Mouse (Mus musculus) neural tube, embryonic 14.5 days (tissue): ENCODE results near the gene Mrps35. TPM values are rescaled to one million over a fixed set of nuclear protein-coding genes. Genes with fewer than 3 reads are reported as not detected.

Experiments
- ATAC-seq: fragments of 200-750 bp; cut with Nextera tagmentation; 2 replicates; pipeline ENCODE4 v1.8.0; 2017; ENCODE audit warnings: low read depth, mild to moderate bottlenecking, moderate TSS enrichment, moderate library complexity
- H3K27ac ChIP-seq: fragments of 300-500 bp; sonication (generic); 2 replicates; pipeline ENCODE4 v1.5.1; 2014; ENCODE audit warnings: low read depth, mild to moderate bottlenecking, control low read depth, low read length, moderate library complexity, mixed read lengths
- H3K27me3 ChIP-seq: fragments of 300-500 bp; sonication (generic); 2 replicates; pipeline ENCODE4 v1.6.1; 2014; ENCODE audit warnings: low read length; ENCODE audit not compliant: control insufficient read depth, insufficient read depth
- H3K36me3 ChIP-seq: fragments of 300-500 bp; sonication (generic); 2 replicates; pipeline ENCODE4 v1.6.1; 2014; ENCODE audit warnings: low read length, mixed read lengths; ENCODE audit not compliant: control insufficient read depth, insufficient read depth
- H3K4me1 ChIP-seq: fragments of 300-500 bp; sonication (generic); 2 replicates; pipeline ENCODE4 v1.6.1; 2014; ENCODE audit warnings: low read length; ENCODE audit not compliant: control insufficient read depth, insufficient read depth
- H3K4me2 ChIP-seq: fragments of 300-500 bp; sonication (generic); 2 replicates; pipeline ENCODE4 v1.6.1; 2014; ENCODE audit warnings: mild to moderate bottlenecking, low read depth, low read length, control low read depth
- H3K4me3 ChIP-seq: fragments of 300-500 bp; sonication (generic); 2 replicates; pipeline ENCODE4 v1.5.1; 2014; ENCODE audit warnings: low read depth, low read length, control low read depth, mixed read lengths
- H3K9ac ChIP-seq: fragments of 300-500 bp; sonication (generic); replicated peaks from 2 replicates; pipeline ENCODE4 v1.6.1; 2014; ENCODE audit warnings: low read depth, mild to moderate bottlenecking, control low read depth, low read length, mixed read lengths
- H3K9me3 ChIP-seq: fragments of 300-500 bp; sonication (generic); 2 replicates; pipeline ENCODE4 v1.6.1; 2016; ENCODE audit warnings: low read length; ENCODE audit not compliant: control insufficient read depth
- WGBS: fragments of 180-500 bp; shearing (Covaris S2); extraction: QIAGEN DNeasy Blood & Tissue Kit; methylation state at CpG from one replicate; pipeline ENCODE4 v1.1.7; 2014; 5-methylcytosine and 5-hydroxymethylcytosine counted together
- polyA plus RNA-seq: library from polyadenylated mRNA; unstranded; fragments of >200 nt; fragmentation: Nextera tagmentation; extraction: Ambion mirVana; gene quantifications from 2 replicates; pipeline ENCODE4 v1.2.1, GENCODE M21; 2014

Mrps35 gene
- polyA plus RNA-seq, 1 experiment from 2014 or later, result 82.3 TPM

GRCm38 (mm10) chr6:147010358-147010757 lies 32.2 kb upstream of the Mrps35 start:
- H3K36me3 ChIP-seq, result no peaks in the 10 kb centered on the region
- H3K9ac ChIP-seq, result no peak overlapping the region
- no peak overlapping the region for H3K27ac ChIP-seq
- H3K4me3 ChIP-seq, result no peak overlapping the region
- H3K9me3 ChIP-seq, result no peaks in the 10 kb centered on the region
- H3K4me2 ChIP-seq, result no peak overlapping the region
- WGBS, result 92% methylated on average over 6 of the region's 6 CpGs
- ATAC-seq, result no peak
- no peaks in the 10 kb centered on the region for H3K27me3 ChIP-seq
- H3K4me1 ChIP-seq, result no peaks in the 10 kb centered on the region

GRCm38 (mm10) chr6:147010811-147011520 lies 31.6 kb upstream of the Mrps35 start:
- no peak for ATAC-seq
- WGBS, result 87% methylated on average over 15 of the region's 15 CpGs
- no peak overlapping the region for H3K4me3 ChIP-seq
- no peaks in the 10 kb centered on the region for H3K36me3 ChIP-seq
- H3K9ac ChIP-seq, result no peak overlapping the region
- H3K4me1 ChIP-seq, result no peaks in the 10 kb centered on the region
- no peak overlapping the region for H3K27ac ChIP-seq
- H3K27me3 ChIP-seq, result no peaks in the 10 kb centered on the region
- no peak overlapping the region for H3K4me2 ChIP-seq
- H3K9me3 ChIP-seq, result no peaks in the 10 kb centered on the region

DNA sequence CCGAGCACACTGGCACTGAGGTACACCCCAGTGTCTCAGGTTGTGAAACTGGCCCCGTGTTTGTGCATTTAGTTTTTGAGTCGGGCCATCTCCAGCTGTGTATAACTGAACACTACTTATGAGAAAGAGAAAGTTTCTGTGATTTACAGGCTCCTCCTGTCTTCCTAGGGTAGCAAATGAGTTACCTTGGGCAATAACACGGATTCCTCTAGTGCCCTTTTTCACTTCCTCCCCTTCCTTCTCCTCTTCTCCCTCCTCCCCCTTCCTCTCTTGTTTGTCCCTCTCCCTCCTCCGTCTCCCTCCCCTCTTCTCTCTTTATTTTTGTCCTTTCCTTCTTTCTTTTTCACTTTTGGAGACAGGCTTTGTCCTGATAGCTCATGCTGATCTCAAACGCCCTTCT lies 31.0 kb upstream of the Mrps35 start:
- no peak for ATAC-seq
- no peaks in the 10 kb centered on the region for H3K4me1 ChIP-seq
- H3K36me3 ChIP-seq, result no peaks in the 10 kb centered on the region
- H3K27ac ChIP-seq, result no peak overlapping the region
- 65% methylated on average over 6 of the region's 6 CpGs for WGBS
- H3K9me3 ChIP-seq, result no peaks in the 10 kb centered on the region
- no peak overlapping the region for H3K9ac ChIP-seq
- no peak overlapping the region for H3K4me3 ChIP-seq
- H3K27me3 ChIP-seq, result no peaks in the 10 kb centered on the region
- H3K4me2 ChIP-seq, result no peak overlapping the region

- H3K9me3 ChIP-seq, result no peaks in the 10 kb centered on the region
- 80% methylated on average over 6 of the region's 6 CpGs for WGBS
- H3K36me3 ChIP-seq, result no peaks in the 10 kb centered on the region; the same call in 1 of the 2 replicates
- H3K4me2 ChIP-seq, result no peak overlapping the region
- no peak for ATAC-seq
- H3K4me1 ChIP-seq, result no peaks in the 10 kb centered on the region
- no peak overlapping the region for H3K27ac ChIP-seq
- no peak overlapping the region for H3K9ac ChIP-seq
- H3K4me3 ChIP-seq, result no peak overlapping the region
- no peaks in the 10 kb centered on the region for H3K27me3 ChIP-seq
These were observed 30.6 kb upstream of the Mrps35 start for GRCm38 (mm10) chr6:147011977-147012376.

- no peak overlapping the region for H3K4me3 ChIP-seq
- H3K4me2 ChIP-seq, result no peak overlapping the region
- H3K27me3 ChIP-seq, result no peaks in the 10 kb centered on the region
- H3K4me1 ChIP-seq, result no peaks in the 10 kb centered on the region
- no peak overlapping the region for H3K9ac ChIP-seq
- H3K9me3 ChIP-seq, result no peaks in the 10 kb centered on the region
- no peaks in the 10 kb centered on the region; the same call in 1 of the 2 replicates for H3K36me3 ChIP-seq
- no peak for ATAC-seq
- WGBS, result 90% methylated on average over 1 of the region's 1 CpGs
- H3K27ac ChIP-seq, result no peak overlapping the region
These were observed 29.0 kb upstream of the Mrps35 start for GRCm38 (mm10) chr6:147013546-147013945.

GRCm38 (mm10) chr6:147017906-147018305 lies 24.7 kb upstream of the Mrps35 start:
- no peaks in the 10 kb centered on the region; the same call in 1 of the 2 replicates for H3K36me3 ChIP-seq
- no peaks in the 10 kb centered on the region for H3K27me3 ChIP-seq
- H3K4me2 ChIP-seq, result no peak overlapping the region
- no peaks in the 10 kb centered on the region for H3K4me1 ChIP-seq
- no peak for ATAC-seq
- no peaks in the 10 kb centered on the region for H3K9me3 ChIP-seq
- 86% methylated on average over 4 of the region's 4 CpGs for WGBS
- H3K9ac ChIP-seq, result no peak overlapping the region
- no peak overlapping the region for H3K4me3 ChIP-seq
- no peak overlapping the region for H3K27ac ChIP-seq

DNA sequence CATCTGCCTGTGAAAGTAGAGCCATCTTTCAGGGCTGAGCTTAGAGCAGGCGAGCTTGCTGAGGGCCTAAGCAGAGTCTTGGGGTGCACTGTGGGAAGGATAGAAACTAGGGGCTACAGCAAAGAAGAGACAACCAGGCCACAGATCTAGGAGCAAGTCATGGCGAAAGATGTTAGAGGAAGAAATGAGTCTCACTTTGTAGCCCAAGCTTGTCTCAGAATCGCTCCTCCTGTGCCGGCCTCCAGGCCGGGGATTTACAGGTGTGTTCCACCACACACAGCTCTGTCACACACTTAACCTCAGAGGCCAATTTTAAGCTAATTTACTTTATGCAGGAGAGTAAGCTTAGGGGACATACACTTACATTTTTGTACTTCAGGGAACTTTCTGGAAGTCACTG lies 24.2 kb upstream of the Mrps35 start:
- no peak for ATAC-seq
- no peak overlapping the region for H3K27ac ChIP-seq
- H3K9ac ChIP-seq, result no peak overlapping the region
- H3K4me3 ChIP-seq, result no peak overlapping the region
- no peaks in the 10 kb centered on the region for H3K27me3 ChIP-seq
- H3K4me2 ChIP-seq, result no peak overlapping the region
- no peaks in the 10 kb centered on the region; the same call in 1 of the 2 replicates for H3K36me3 ChIP-seq
- no peaks in the 10 kb centered on the region for H3K9me3 ChIP-seq
- 93% methylated on average over 5 of the region's 5 CpGs for WGBS
- H3K4me1 ChIP-seq, result no peaks in the 10 kb centered on the region

DNA sequence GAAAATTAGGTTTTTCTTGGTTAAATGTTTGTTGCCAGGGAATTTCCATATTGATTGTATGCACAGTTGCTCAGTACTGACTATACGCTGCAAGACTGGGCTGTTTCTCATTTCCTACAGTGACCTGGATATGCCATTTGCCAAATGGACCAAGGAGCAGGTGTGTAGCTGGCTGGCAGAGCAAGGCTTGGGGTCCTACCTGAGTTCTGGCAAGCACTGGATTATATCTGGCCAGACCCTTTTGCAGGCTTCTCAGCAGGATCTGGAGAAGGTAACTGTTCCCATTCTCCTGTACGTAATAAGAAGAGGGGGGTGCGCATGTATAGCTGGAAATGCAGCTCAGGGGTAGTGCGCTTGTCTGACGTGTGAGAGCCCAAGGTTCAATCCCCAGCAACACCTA lies 21.4 kb upstream of the Mrps35 start:
- Histone ChIP-seq H3K9me3 (no peaks in the 10 kb centered on the region), H3K4me1 (no peaks in the 10 kb centered on the region)
- 92% methylated on average over 5 of the region's 5 CpGs for WGBS

DNA sequence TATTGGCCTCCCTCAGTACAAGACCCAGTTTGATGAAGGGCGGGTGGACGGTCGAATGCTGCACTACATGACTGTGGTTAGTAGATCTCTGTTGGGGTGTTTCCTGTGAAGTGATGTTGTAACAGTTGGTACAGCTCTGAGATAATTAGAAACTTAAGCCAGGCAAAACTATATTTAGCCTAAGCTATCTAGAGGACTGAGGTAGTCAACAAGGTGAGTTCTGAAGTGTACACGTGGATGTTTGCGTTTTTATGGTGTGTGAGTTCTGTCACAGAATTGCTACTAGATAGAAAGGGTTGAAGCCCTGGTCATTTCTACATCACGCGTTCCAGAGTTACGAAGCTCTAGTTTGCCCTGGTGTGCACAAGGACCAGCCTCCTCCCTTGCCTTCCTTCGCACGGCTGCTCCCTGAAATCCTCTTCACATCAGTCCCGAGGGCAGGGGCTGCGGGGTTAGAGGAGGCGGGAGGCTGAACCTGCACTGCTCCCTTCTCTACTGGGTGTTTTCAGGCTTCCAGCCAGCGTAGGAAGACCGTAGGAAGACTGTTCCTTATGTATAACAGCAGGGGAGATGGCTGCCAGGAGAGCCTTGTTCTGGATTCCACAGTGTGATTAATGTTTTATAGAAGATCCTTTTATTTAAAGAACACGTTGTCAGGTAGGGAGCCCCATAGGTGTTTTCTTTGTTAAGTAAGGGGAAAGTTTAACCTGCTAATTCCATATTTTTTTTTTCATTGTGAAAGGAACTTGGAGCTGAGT lies 20.0 kb upstream of the Mrps35 start:
- Histone ChIP-seq H3K4me1 (no peaks in the 10 kb centered on the region), H3K4me3 (no peak overlapping the region), H3K36me3 (no peaks in the 10 kb centered on the region), H3K4me2 (no peak overlapping the region), H3K27ac (no peak overlapping the region), H3K27me3 (no peaks in the 10 kb centered on the region), H3K9me3 (no peaks in the 10 kb centered on the region), H3K9ac (no peak overlapping the region)
- 86% methylated on average over 16 of the region's 16 CpGs for WGBS
- no peak for ATAC-seq

More for the DNA sequence above, 21.4 kb upstream of the Mrps35 start:
- no peak for ATAC-seq
- Histone ChIP-seq H3K4me2 (no peak overlapping the region), H3K36me3 (no peaks in the 10 kb centered on the region; the same call in 1 of the 2 replicates), H3K27me3 (no peaks in the 10 kb centered on the region), H3K9ac (no peak overlapping the region), H3K4me3 (no peak overlapping the region), H3K27ac (no peak overlapping the region)
